10 mouse cellular contexts compared by ENCODE assay signal in the genomic region with DNA sequence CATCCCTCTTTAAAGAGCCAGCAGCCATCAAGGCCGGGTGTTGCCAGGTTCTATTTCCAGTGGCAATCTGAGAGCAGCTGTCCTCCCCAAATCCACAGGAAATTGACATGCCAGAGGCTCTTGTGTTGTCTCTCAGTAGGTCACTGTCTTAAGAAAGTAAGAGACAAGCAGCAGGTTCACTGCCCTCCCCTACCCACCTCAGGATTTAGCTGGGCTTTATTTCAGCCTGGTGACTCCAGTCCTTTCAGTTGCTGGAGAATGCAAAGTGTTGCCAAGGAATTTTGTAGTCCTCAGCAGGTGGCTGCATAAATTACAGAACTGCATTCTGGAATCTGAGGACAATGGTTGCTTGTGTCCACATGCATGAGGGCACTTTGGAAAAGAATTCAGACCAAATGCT.
DNase-seq lines count a peak whose midpoint lies in the region; ATAC-seq and TF ChIP-seq lines count a peak whose summit lies in the region.
"Had no signal": no experiment of that assay in that cellular context is flagged by ENCODE, and none has a peak within 500 bp of the region (broad histone marks: within the 10 kb centered on the region; RNA-seq: fewer than 3 reads in every experiment).

No protein-coding gene starts in this region.

- H3K36me3 ChIP-seq in hindbrain, embryonic 15.5 days = no peaks in the 10 kb centered on the region
- no peaks in the 10 kb centered on the region for H3K36me3 ChIP-seq in myocyte (ENCODE audit: control insufficient read depth, insufficient read depth)
- H3K36me3 ChIP-seq in heart, embryonic 11.5 days (ENCODE audit: control insufficient read depth, insufficient read depth, low read length) = no peaks in the 10 kb centered on the region
- H3K36me3 ChIP-seq: liver, embryonic 12.5 days had no signal

- no peaks in the 10 kb centered on the region for H3K79me2 ChIP-seq in myocyte (ENCODE audit: control insufficient read depth, insufficient read depth)

- H3ac ChIP-seq in myocyte (ENCODE audit: control insufficient read depth, insufficient read length) = no peak overlapping the region

- DNase-seq in cerebellum, postnatal 14 days = peak; percentile 27 to 42
- no peak for DNase-seq in cerebellum, adult 8-10 months
- DNase-seq in embryo, embryonic 11 days = peak; percentile 60
- no peak for DNase-seq in gastrocnemius, postnatal 36 days
- DNase-seq in ovary, postnatal 14 days (ENCODE audit: low spot score) = no peak

- H3K9me3 ChIP-seq in hindbrain, embryonic 15.5 days = no peaks in the 10 kb centered on the region
- H3K9me3 ChIP-seq in heart, embryonic 11.5 days (replicated peaks; ENCODE audit: control insufficient read depth, low read length) = no peaks in the 10 kb centered on the region
- H3K9me3 ChIP-seq: liver, embryonic 12.5 days had no signal

- no peak for TF ChIP-seq POLR2A in myocyte (IDR thresholded peaks at IDR 0.05; ENCODE audit: insufficient read length, low read depth)

- no peaks in the 10 kb centered on the region for H3K27me3 ChIP-seq in hindbrain, embryonic 15.5 days
- H3K27me3 ChIP-seq in myocyte (ENCODE audit: control insufficient read depth, insufficient read depth, insufficient read length) = no peaks in the 10 kb centered on the region
- no peaks in the 10 kb centered on the region for H3K27me3 ChIP-seq in heart, embryonic 11.5 days (ENCODE audit: control insufficient read depth, insufficient read depth, low read length)
- H3K27me3 ChIP-seq: liver, embryonic 12.5 days had no signal

- no peak overlapping the region for H3K9ac ChIP-seq in hindbrain, embryonic 15.5 days
- no peak overlapping the region for H3K9ac ChIP-seq in heart, embryonic 11.5 days (ENCODE audit: low read depth, low read length)
- H3K9ac ChIP-seq: liver, embryonic 12.5 days had no signal

- peak overlapping the region; percentile 4; the same call in 1 of the 2 replicates for H3K27ac ChIP-seq in hindbrain, embryonic 15.5 days (replicated peaks)
- no peak overlapping the region for H3K27ac ChIP-seq in heart, embryonic 11.5 days (ENCODE audit: low read depth, low read length)
- H3K27ac ChIP-seq: liver, embryonic 12.5 days had no signal

- H3K4me1 ChIP-seq in hindbrain, embryonic 15.5 days (replicated peaks) = 0 out of 2 replicates have a peak, but pooled peaks cover 2% of the 10 kb centered on the region
- H3K4me1 ChIP-seq in heart, embryonic 11.5 days (ENCODE audit: control insufficient read depth, insufficient read depth, low read length) = no peaks in the 10 kb centered on the region
- H3K4me1 ChIP-seq: liver, embryonic 12.5 days had no signal

- H3K4me3 ChIP-seq in hindbrain, embryonic 15.5 days = no peak overlapping the region
- no peak overlapping the region for H3K4me3 ChIP-seq in myocyte
- no peak overlapping the region for H3K4me3 ChIP-seq in heart, embryonic 11.5 days (ENCODE audit: low read depth, low read length)
- H3K4me3 ChIP-seq: liver, embryonic 12.5 days had no signal

- ATAC-seq in hindbrain, embryonic 15.5 days (ENCODE audit: low FRiP score, low read depth) = peak; percentile 69; the same call in 1 of the 2 replicates
- ATAC-seq in heart, embryonic 11.5 days (replicated peaks; ENCODE audit: insufficient number of reproducible peaks, low FRiP score, low TSS enrichment) = no peak
- ATAC-seq: activated CD4-positive, CD25-positive, alpha-beta regulatory T cell, adult 4 months; liver, embryonic 12.5 days had no signal

- 17% methylated on average over 1 of the region's 1 CpGs for WGBS in hindbrain, embryonic 15.5 days
- WGBS in heart, embryonic 11.5 days (ENCODE audit: insufficient replicate concordance) = 51% methylated on average over 1 of the region's 1 CpGs

- intact Hi-C loops in gastrocnemius, postnatal 36 days (cut with DNase I) = no loop called here

- H3K4me2 ChIP-seq in hindbrain, embryonic 15.5 days = no peak overlapping the region
- peak overlapping the region; percentile 30 for H3K4me2 ChIP-seq in myocyte (ENCODE audit: low read depth)
- H3K4me2 ChIP-seq in heart, embryonic 11.5 days = no peak overlapping the region
- H3K4me2 ChIP-seq: liver, embryonic 12.5 days had no signal

TF ChIP-seq in myocyte, 11 proteins besides CTCF, POLR2A, EP300 and RAD21:
- TF ChIP-seq USF1 (IDR thresholded peaks at IDR 0.05; ENCODE audit: low read depth) = no peak
- TF ChIP-seq TCF12 (IDR thresholded peaks at IDR 0.05; ENCODE audit: insufficient read depth, poor library complexity, severe bottlenecking) = peak; percentile 13
- no peak for TF ChIP-seq SRF (IDR thresholded peaks at IDR 0.05; ENCODE audit: control insufficient read depth, insufficient read length, low read depth)
- TF ChIP-seq MYOG (IDR thresholded peaks at IDR 0.05; ENCODE audit: control insufficient read depth in 1 of 3, insufficient read depth in 1 of 3, insufficient read length in 2 of 3, low read depth in 2 of 3) = peak in 2 of 3 experiments; percentile 83 to 92
- peak; percentile 63 to 75 (median 70) for TF ChIP-seq MYOD1 (IDR thresholded peaks at IDR 0.05; ENCODE audit: control insufficient read depth in 1 of 3, insufficient read length in 2 of 3, low read depth in 2 of 3)
- no peak for TF ChIP-seq TCF3 (IDR thresholded peaks at IDR 0.05; ENCODE audit: insufficient read length, low read depth)
- 0 out of 2 replicates have a peak, but pooled peaks have one; percentile 9 for TF ChIP-seq CEBPB (IDR thresholded peaks at IDR 0.05; ENCODE audit: insufficient read depth, poor library complexity, severe bottlenecking)

Comparison
In these comparisons a context has a peak if more than half of its experiments do, and no peak if none do; other contexts are left out.
1. DNase-seq: peak in cerebellum, postnatal 14 days (2 of 2) and embryo, embryonic 11 days (single experiment); none in cerebellum, adult 8-10 months (single experiment), gastrocnemius, postnatal 36 days (0 of 2) and ovary, postnatal 14 days (single experiment).